Mouse (Mus musculus): ENCODE data around the gene Erich3. TPM values are rescaled to one million over a fixed set of nuclear protein-coding genes. Genes with fewer than 3 reads are reported as not detected.

Gene Erich3
- total and polyA plus RNA-seq, 3 experiments = not detected

DNA sequence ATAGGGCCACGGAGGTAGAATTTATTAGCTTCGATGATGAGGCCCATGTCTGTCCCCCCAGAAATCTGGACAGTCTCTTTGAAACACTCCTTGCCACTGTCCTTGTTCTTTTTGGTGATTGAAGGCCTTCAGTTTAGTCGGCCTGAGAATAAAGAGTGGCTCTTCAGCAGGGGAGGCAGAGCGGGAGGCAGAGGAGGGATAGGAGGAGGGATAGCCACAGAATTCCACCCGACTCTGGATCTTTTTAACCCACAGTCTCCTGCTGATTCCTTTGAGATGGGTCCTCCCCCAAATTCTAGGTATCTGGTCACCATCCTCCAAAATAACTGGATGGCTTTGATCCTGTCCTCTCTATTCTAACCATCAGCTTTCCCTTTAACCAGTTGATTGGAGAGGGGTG lies 10.2 kb upstream of the Erich3 start:
- Histone ChIP-seq H3K79me2 (ENCODE audit: control insufficient read depth, insufficient read depth, low read length, poor library complexity) (no peaks in the 10 kb centered on the region), H3K27ac (ENCODE audit: control insufficient read depth, low read depth, low read length) (no peak overlapping the region), H3K9me3 (replicated peaks; ENCODE audit: insufficient read depth, low read length) (no peaks in the 10 kb centered on the region), H3K9ac (ENCODE audit: control insufficient read depth, low read depth, low read length, poor library complexity, severe bottlenecking) (no peak overlapping the region), H3K27me3 (ENCODE audit: control insufficient read depth in 1 of 2, insufficient read depth in 2 of 2, low read length in 2 of 2) (no peaks in the 10 kb centered on the region), H3K36me3 (ENCODE audit: control insufficient read depth in 1 of 2, insufficient read depth in 2 of 2, low read length in 2 of 2) (no peaks in the 10 kb centered on the region), H3K4me1 (ENCODE audit: control insufficient read depth in 1 of 2, insufficient read depth in 2 of 2, low read length in 2 of 2) (no peaks in the 10 kb centered on the region), H3K4me3 (ENCODE audit: control insufficient read depth in 1 of 2, insufficient read depth in 1 of 2, low read depth in 2 of 2, low read length in 2 of 2) (no peak overlapping the region)
- no peak for DNase-seq (ENCODE audit: low read depth, low spot score)
- TF ChIP-seq TBP (IDR thresholded peaks at IDR 0.05; ENCODE audit: low read depth, low read length) = no peak
- no peak for TF ChIP-seq ZKSCAN1 (IDR thresholded peaks at IDR 0.05; ENCODE audit: low read depth, low read length)
- no peak for TF ChIP-seq GABPA (IDR thresholded peaks at IDR 0.05; ENCODE audit: low read depth, low read length)
- TF ChIP-seq GATA1 (IDR thresholded peaks at IDR 0.05; ENCODE audit: low read depth, low read length) = no peak
- no peak for TF ChIP-seq SIN3A (IDR thresholded peaks at IDR 0.05; ENCODE audit: low read length)
- TF ChIP-seq USF1 (IDR thresholded peaks at IDR 0.05; ENCODE audit: low read depth, low read length) = no peak

DNA sequence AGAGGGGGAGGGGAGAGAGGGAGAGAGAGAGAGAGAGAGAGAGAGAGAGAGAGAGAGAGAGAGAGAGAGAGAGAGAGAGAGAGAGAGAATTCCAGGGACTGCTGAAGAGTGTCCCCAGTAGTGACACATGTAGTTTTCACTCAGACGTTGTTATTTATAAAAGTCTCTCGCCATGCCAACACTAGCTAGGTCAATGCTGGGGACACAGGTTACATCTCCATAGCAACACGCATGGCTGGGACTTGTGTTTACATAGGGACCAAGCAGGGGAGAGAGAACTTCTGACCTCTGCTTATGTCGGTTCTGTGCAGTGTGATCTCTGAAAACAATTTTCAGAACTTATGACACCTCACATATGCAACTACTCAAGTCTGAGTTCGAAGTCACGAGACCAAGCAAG lies 9.4 kb upstream of the Erich3 start:
- no peaks in the 10 kb centered on the region for H3K36me3 ChIP-seq (ENCODE audit: control insufficient read depth in 1 of 2, insufficient read depth in 2 of 2, low read length in 2 of 2)
- H3K27ac ChIP-seq (ENCODE audit: control insufficient read depth, low read depth, low read length) = no peak overlapping the region
- TF ChIP-seq MEF2A (IDR thresholded peaks at IDR 0.05; ENCODE audit: extremely low read depth, insufficient replicate concordance, low read depth, low read length, poor library complexity, severe bottlenecking) = no peak
- TF ChIP-seq POLR2A (IDR thresholded peaks at IDR 0.05; ENCODE audit: control insufficient read depth in 1 of 2, insufficient read depth in 1 of 2, low read depth in 1 of 2, low read length in 2 of 2, poor library complexity in 1 of 2) = no peak
- TF ChIP-seq USF1 (IDR thresholded peaks at IDR 0.05; ENCODE audit: low read depth, low read length) = no peak
- TF ChIP-seq MXI1 (IDR thresholded peaks at IDR 0.05; ENCODE audit: low read depth, low read length) = no peak
- TF ChIP-seq MAZ (IDR thresholded peaks at IDR 0.05; ENCODE audit: low read depth, low read length) = no peak
- TF ChIP-seq E2F4 (IDR thresholded peaks at IDR 0.05; ENCODE audit: borderline replicate concordance, low read depth, low read length) = no peak
- no peak for TF ChIP-seq MYC (IDR thresholded peaks at IDR 0.05; ENCODE audit: low read depth, low read length)
- no peak for TF ChIP-seq NELFE (IDR thresholded peaks at IDR 0.05; ENCODE audit: low read depth, low read length)
- no peak for TF ChIP-seq ETS1 (IDR thresholded peaks at IDR 0.05; ENCODE audit: low read depth, low read length)
- TF ChIP-seq MAFK (IDR thresholded peaks at IDR 0.05; ENCODE audit: borderline replicate concordance, low read depth, low read length) = no peak
- no peak for TF ChIP-seq HCFC1 (IDR thresholded peaks at IDR 0.05; ENCODE audit: low read depth, low read length)
- no peaks in the 10 kb centered on the region for H3K27me3 ChIP-seq (ENCODE audit: control insufficient read depth in 1 of 2, insufficient read depth in 2 of 2, low read length in 2 of 2)
- no peak for DNase-seq (ENCODE audit: low read depth, low spot score)
- H3K4me3 ChIP-seq (ENCODE audit: control insufficient read depth in 1 of 2, insufficient read depth in 1 of 2, low read depth in 2 of 2, low read length in 2 of 2) = no peak overlapping the region
- H3K4me1 ChIP-seq (ENCODE audit: control insufficient read depth in 1 of 2, insufficient read depth in 2 of 2, low read length in 2 of 2) = no peaks in the 10 kb centered on the region
- H3K9ac ChIP-seq (ENCODE audit: control insufficient read depth, low read depth, low read length, poor library complexity, severe bottlenecking) = no peak overlapping the region
- H3K9me3 ChIP-seq (replicated peaks; ENCODE audit: insufficient read depth, low read length) = no peaks in the 10 kb centered on the region
- H3K79me2 ChIP-seq (ENCODE audit: control insufficient read depth, insufficient read depth, low read length, poor library complexity) = no peaks in the 10 kb centered on the region

DNA sequence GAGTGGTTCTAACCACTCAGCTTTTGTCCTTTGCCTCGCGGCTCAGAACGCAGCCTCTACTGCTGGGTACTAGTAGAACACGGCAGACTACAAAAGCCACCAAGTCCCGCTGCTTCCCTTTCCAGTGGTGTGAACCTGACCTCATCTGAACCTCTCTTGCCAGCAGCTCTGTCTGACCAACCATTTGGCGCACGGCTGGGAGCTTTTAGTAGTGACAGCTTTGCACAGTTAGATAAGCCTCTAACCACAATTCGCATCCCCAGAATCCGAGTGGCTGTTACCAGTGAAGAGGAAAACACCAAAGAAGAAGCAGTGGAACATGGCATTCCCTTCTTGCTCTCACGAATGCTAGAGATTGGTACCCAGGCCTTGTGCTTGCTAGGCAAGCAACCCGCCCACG lies 8.8 kb upstream of the Erich3 start:
- Histone ChIP-seq H3K79me2 (ENCODE audit: control insufficient read depth, insufficient read depth, low read length, poor library complexity) (no peaks in the 10 kb centered on the region), H3K4me3 (ENCODE audit: control insufficient read depth in 1 of 2, insufficient read depth in 1 of 2, low read depth in 2 of 2, low read length in 2 of 2) (no peak overlapping the region), H3K36me3 (ENCODE audit: control insufficient read depth in 1 of 2, insufficient read depth in 2 of 2, low read length in 2 of 2) (no peaks in the 10 kb centered on the region), H3K4me1 (ENCODE audit: control insufficient read depth in 1 of 2, insufficient read depth in 2 of 2, low read length in 2 of 2) (no peaks in the 10 kb centered on the region), H3K27me3 (ENCODE audit: control insufficient read depth in 1 of 2, insufficient read depth in 2 of 2, low read length in 2 of 2) (no peaks in the 10 kb centered on the region), H3K27ac (ENCODE audit: control insufficient read depth, low read depth, low read length) (no peak overlapping the region), H3K9me3 (replicated peaks; ENCODE audit: insufficient read depth, low read length) (no peaks in the 10 kb centered on the region), H3K9ac (ENCODE audit: control insufficient read depth, low read depth, low read length, poor library complexity, severe bottlenecking) (no peak overlapping the region)
- TF ChIP-seq SMC3 (IDR thresholded peaks at IDR 0.05; ENCODE audit: low read depth, low read length) = no peak
- no peak for TF ChIP-seq ZMIZ1 (IDR thresholded peaks at IDR 0.05; ENCODE audit: low read depth, low read length)
- TF ChIP-seq USF1 (IDR thresholded peaks at IDR 0.05; ENCODE audit: low read depth, low read length) = no peak
- DNase-seq (ENCODE audit: low read depth, low spot score) = no peak

All from MEL (cell line).